Mouse (Mus musculus) embryo, embryonic 11 days (tissue): ENCODE data around the gene Chmp6.

Source experiments
- DNase-seq: peaks from one replicate; pipeline ENCODE4 v3.0.0-alpha.2; 2015

Chmp6 gene

DNA sequence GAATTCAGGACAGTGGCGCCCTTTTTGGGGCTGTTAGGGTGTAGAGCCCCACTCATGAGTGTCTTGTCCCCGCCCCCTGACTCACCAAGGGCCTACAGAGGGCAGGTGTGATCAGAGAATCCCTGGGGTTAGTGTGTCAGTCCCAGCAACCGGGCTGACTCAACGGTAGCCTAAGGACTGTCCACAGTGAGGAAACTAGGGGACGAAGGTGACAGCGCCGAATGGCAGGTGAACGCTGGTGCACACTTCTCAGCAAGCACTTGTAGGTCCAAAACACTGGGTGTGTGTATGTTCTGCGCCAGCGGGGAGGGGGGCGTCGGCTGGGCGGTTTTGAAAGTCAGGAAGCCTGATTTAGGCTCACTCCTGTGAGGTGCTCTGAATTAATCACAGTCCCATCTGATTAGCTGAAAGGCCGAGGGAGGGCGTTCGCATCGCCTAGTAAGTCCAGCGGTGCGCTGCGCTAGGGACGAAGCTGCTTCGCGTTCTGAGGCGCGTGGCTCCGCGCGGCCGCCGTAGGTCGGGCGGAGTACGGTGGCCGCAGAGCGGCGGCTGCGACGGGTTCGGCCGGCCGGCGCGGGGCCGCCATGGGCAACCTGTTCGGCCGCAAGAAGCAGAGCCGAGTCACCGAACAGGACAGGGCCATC is at the start of gene Chmp6:
Gene Chmp6, plus strand, starts transcription at position 151 of the 644 bp plus-strand sequence.
- DNase-seq = peak; percentile 92

DNA sequence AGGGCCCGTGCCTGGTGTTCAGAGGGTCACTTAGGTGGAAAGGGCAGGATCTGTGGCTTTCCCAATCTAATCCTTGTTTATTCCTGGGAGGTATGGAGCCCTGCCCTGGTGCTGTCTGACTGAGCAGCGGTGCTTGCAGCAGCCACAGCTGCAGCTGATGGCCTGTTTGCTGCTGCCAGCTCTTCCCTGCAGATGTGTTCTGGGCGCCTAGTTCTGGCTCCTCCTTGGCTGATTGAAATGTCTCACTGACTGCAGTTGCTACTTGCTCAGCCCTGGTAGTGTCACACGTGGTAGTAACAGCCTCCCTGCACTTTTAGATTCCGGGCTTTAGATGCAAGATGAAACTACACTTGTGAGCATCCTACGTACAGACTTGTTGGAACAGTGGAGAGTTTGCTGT is 46.4 kb upstream of the Chmp6 start:
- DNase-seq = no peak

DNA sequence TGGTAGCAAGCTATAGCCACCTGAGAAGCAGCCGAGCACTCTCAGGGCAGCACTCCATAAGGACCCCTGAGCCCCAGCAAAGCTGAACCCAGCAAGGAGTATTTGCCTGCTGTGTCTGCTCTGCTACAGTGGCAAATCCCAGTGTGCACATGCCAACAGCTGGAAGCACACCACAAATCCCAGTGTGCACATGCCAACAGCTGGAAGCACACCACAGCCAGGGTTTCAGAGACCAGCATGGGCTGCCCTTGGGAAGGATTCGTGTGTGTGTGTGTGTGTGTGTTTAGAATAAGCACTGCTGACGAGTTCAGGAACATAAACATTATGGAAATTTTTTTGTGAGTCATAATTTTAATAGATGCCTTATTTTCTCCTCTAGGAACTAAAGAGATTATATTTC is 45.1 kb upstream of the Chmp6 start:
- DNase-seq = no peak

DNA sequence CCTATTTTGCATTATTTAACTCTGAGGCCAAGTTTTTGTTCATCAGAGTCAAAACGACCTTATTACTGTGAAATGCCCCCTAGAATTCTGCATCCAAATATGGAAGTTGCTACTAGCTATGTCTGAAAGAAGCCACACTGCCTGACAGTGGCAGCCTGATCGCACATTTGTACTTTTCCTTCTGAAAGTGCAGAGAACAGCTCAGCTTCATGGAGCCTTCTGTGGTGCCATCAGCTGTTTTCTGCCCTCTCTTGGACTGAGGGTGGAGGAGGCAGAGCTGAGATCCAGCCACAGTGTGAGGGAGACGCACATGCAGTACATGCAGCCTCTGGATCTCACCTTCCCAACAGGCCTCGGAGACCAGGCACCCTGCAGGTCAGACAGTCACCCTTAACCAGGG is 44.7 kb upstream of the Chmp6 start:
- no peak for DNase-seq

DNA sequence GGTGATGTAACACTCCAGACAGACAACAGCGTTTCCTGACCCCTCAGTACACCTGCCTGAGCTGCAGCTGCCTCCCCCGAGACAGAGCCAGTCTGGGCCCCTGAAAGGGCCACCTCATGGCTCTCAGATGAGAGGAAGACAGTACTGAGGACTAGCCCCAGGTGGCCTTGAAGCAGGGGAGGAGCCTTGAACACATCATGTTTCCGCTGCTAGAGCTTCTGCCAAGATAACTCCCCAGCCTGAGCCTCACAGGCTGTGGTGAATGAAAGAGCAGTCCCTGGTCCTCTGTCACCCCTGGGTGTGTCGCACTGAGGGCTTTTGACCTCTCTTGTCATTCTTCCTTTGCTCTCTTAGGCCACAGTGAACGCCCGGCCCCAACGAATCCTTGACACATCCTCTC is 42.1 kb upstream of the Chmp6 start:
- no peak for DNase-seq

DNA sequence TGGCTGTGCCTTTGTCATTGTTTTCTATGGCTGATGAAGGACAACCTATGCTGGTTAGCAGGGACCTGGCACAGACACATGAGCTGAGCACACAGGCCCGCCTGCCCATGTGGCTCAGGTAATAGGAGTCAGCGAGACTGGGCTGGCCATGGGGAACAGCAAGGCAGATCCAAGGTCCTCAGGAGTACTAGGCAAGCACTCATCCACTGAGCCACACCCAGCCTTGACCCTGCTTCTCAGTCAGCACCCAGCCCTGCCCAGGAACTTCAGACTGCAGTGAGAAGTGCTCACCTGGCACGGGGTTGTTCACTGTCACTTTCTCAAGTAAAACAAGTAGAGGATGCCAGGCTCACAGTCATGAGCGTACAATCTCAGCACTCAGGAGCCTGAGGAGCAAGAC is 39.6 kb upstream of the Chmp6 start:
- no peak for DNase-seq

DNA sequence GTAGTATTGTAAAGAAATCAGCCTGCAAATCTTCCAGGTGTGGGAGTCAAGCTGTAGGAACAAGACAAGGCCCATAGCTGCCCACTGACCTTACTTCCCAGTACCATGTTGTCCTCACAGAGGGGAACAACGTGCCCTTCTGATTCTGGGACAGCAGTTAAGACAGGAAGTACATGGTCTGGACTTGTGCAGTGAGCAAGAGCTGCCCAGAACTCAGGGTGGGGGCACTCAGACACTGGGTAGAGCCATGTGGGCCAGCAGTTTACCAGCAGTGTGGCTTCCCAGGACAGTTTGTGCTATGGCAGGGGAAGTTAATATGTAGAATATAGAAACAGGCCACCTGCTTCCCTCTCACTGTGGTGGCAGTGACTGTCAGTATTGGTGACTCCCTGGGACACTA is 38.4 kb upstream of the Chmp6 start:
- DNase-seq = no peak

DNA sequence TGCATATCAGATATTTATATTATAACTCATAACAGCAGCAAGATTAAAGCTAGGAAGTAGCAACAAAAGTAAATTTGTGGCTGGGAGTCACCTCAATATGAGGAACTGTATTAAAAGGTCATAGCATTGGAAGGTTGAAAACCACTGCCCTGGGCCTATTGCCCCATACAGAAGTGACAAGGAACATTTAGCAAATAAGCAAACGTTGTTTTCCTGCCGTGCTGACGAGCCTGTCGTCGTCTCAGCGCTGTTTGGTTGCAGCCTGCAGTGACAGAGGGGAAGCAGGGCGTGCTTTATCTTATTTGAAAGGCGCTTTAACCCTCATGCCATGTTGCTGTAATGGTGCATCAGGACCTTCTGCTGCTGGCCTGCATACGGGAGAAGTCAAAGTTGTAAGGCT is 37.6 kb upstream of the Chmp6 start:
- DNase-seq = no peak

DNA sequence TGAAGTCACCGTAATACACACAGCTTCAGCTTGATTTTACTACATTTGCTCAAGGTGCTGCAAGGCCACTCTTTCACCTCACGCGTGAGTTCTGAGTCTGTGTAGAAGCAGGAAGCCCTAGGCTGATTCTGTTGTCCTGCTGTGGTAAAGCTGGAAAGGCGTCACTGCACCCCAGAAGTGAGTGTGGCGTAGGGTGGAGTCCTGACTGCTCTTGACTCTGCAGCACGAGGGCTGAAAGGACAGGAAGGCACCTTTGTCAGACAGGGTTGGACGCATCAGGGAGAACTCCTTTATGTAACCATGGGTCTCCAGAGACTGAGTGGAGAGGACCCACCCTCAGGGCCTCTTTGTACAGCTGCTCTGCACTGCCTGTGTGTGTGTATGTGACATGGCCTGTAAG is 36.1 kb upstream of the Chmp6 start:
- DNase-seq = no peak

DNA sequence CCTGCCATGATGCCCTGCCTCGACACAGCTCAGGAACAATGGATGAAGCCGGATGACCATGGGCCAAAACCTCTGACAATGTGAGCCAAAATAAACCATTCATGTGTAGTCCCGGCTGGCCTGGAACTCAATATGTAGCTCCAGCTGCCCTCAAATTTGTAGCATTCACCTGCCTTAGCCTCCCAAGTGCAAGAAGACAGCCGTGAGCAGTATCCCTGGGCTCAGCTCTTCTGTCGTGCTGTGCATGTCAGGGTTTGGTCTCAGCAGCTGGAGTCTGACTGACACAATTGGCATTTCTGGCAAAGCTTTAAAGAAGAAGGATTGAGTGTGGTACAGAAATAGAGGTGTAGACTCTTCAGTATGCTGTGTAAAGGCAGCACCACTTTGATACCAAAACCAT is 33.7 kb upstream of the Chmp6 start:
- no peak for DNase-seq

DNA sequence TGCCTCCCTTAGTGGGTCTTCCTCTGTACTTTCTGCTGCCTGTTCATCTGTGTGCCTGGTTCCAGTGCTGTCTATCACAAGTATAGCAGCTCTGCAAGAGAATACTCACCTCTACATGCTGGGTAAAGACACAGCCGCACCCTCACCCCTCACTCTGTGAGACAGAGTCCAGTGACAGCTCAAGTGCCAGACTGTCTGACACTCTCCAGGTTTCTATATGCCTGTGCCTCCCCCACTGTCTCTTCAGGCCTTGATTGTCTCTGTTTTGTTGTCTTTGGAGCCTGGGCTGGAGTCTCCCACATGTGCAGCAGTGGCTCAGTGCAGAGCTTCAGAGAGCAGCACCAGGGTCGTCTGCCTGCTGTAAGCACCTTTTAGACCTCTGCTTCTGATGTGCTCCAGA is 29.6 kb upstream of the Chmp6 start:
- no peak for DNase-seq

DNA sequence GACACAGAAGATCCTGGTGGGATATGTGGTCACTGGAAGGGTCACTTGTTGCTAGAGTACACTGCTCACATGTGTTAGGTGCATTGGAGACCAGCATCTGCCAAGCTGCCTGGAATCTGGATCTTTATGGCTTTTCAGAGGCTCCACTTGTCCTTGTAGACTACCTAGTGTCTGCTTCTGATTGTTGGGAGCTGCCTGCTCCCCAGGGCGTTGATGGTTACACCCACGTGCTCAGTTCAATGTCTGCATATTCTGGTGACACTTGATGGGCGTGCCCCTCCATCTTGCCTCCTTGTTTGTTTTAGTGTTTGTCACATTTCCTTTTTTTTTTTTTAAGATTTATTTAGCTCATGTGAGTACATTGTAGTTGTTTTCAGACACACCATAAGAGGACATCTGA is 23.3 kb upstream of the Chmp6 start:
- DNase-seq = no peak

DNA sequence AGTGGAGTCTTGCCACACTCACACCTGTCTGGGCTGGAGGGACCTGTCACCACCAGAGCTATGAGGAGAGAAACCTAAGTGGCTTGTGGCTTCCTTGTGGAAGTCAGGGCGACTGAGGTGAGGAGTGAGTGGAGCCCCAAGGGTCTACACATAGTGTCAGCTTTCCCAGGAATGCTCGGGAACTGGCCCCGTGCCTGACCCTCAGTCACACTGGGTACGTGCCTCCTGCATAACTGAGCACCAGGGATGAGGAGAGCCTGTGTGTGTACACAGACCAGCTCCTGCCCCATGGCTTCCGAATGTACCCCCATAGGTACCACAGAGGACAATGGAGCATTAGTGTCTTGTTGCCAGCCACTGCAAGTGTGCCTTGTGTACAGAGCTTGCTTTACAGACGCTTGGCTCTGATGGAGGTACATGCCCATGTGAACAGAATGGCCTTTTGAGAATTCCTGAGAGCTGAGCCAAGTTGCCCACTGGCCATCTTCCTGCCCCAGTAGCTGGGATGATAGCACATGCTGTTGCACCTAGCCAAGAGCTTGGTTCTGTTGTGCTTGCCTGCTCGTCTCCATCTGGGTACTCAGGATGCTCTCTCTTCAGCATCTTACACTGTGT is 21.5 kb upstream of the Chmp6 start:
- no peak for DNase-seq

DNA sequence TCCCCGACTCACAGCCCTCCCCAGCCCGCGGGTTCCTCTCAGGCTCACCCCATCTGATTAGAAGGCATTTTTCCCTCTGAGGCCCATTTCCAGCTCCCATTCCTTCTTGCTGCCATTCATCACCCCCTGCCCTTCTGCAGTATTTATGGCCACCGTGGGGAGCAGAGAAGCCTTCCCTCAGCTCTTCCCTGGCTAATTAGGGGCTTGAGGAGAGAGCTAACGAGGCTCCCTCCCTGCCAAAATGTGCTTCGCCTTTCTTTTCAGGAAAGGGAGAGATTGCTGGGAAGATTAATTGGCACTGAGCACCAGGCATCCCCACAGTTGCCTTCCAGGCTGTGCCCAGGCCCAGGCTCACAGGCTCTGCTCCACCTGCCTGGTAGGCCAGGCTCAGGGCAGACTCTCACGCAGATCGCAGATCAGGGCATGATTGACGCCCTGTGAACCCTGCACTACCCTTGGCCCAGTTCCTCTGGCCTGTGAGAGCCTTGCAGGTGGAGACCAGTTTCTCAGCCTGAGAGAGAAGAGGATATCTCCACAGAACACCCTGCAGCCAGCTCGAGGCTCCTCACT is 19.5 kb upstream of the Chmp6 start:
- no peak for DNase-seq

DNA sequence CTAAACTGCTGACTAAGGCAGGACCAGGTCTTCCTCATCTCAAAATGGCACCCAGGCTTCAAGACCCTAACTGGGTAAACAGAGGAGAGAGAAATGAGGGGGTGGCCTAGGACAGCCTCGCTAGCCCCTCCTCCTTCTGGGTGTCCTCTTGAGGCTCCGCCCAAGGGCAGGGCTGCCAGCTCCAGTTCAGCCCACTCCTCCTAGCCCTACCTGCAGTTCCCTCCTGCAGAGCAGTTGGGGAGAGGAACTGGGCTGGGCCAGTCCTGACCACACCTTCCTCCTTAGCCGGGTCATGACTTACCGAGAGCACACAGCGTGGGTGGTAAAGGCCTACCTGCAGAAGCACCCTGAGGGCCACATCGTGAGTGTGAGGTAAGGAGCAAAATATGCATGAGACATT is 18.6 kb upstream of the Chmp6 start:
- no peak for DNase-seq

DNA sequence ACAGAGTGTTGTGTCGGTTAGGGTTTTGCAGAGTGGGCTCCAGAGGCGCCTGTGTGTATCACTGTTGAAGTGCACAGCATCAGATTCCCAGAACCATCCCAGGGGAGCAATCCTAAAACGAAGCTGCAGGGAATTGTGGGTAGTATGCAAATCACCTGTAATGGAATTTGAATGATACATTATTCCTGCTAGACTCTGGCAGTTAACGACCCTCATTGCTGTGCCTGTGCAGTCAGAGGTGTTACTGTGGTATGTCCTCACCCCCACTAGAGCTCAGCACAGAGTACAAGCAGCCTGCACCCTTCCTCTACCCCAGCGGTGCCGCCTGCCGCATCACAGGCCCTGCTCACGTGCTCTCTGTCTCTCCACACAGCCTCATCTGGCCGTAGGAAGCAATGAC is 16.2 kb upstream of the Chmp6 start:
- DNase-seq = no peak

DNA sequence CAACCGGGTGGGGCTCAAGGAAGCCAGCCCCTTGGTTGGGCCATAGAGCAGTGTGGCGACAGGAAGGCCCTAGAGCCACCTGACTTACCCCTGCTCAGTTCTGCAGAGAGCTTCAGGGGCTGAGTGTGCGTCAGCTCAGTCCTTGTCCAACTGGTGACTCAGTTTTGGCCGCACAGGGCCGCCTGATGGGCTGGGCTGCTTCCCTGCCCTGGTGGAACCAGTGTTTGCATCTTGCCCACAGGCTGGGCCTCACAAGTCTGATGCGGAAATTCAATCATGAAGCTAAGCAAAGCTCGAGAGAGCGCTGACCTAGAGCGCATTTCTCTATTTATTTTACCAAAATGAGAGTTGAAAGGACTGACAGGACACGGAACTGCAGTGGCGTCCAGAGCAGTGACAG is 14.3 kb upstream of the Chmp6 start:
- DNase-seq = no peak

DNA sequence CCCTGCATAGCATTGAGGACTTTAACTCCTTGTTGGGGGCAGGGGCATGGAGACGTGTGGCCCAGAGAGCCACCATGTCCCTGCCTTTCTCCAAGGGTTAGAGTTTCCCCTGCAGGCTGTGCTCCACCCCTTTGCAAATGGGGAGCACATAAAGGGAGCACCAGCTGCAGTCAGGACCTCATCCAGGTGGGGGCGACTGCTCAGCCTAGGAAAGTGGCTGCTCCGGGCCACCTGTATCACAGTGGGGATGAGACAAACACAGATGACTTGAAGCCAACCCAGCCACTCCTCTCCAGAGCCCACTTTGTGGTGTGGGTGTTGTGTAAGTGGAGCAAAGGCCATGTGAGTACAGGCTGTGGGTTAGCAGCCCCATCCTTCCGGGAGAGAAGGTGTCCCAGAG is 12.1 kb upstream of the Chmp6 start:
- no peak for DNase-seq

DNA sequence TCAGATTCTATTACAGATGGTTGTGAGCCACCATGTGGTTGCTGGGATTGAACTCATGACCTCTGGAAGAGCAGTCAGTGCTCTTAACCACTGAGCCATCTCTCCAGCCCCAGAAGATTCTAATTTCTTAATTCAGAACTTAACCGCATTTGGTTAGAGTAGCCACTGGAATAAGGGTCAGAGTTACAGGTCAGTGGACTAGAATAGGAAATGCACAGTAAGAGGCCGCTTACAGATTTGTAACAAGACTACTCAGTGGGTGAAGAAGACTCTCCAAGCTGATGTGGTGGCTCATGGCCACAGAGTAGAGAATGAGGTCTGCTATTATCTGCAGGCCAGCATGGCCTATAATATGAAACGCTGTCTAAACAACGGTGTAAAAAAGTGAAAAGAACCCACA is 10.3 kb upstream of the Chmp6 start:
- no peak for DNase-seq

DNA sequence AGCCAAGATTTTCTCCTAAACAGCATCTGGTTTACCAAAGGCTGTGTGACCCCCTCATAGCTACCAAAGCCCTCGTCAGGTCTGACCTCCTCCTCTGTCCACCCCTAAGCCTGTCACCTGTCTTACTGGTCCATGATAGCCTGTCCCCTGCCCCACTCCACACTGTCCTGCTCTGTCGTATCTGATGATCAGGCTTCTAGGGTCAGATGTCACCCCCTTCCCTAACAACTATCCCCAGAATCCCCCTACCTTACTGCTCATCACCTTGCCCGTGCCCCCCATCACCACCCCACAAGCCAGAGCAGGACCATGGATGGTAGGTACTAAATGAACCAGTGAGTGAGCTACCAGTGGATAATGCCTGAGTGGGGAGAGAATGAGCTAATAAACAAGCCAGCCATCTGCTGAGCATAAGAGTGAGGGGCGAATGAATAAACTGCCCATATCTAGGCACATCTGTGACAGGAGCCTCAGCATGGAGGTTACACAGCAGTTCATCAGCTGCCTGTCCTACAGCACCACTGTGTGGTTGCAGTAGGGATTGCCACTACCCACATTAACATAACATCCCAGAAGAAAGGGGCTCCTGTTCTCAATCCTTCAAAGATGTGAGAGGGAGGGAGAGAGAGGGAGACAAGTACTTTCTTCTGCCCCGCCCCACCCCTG is 8.5 kb upstream of the Chmp6 start:
- peak; percentile 79 for DNase-seq

DNA sequence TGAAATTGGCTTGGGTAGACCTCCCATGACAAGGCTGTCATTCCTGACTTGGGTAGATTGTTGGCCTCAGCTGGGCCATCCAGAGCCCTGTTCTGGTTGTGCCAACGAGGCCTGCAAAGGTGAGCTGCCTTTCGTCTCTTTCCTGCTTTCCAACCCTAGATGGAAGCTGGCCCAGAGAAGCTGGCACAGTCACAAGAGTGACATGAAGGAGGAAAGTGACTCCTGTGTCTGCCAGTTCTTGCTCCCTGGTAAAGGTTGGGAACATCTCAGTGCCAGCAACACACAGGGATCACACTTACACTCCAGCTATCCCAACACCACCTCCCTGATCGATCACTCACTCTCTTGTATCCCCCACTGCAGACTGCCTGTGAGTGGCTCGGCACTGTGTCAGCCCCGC is 7.4 kb upstream of the Chmp6 start:
- DNase-seq = no peak

DNA sequence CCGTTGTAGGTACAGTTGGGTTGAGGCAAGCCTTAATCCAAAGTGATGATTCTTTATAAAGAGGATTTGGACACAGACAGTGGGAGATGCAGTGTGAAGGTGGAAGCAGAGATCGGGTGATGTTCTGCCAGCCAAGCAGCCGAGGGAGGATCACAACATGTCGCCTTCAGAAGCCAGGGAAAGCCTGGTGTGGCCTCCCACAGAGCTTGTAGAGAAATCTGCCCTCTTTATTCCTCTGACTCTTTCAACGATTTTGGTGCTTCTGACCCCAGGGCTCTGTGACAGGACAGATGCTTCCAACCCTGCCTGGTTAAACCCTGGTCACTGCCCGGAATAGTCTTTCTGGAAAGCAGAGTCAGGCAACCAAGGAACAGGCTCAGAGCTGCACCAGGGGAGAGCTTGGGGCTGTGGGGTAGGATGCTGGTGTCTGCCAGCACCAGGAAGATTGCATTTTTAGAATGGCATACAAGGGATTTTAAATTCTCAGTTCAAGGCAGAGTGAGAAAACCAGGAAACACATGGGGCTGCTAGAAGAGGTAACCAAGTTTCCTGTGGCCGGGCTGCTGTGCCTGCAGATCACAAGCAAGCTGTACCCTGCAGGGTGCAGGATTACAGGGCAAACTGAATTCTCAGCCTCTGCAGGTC is 6.1 kb upstream of the Chmp6 start:
- DNase-seq = no peak

DNA sequence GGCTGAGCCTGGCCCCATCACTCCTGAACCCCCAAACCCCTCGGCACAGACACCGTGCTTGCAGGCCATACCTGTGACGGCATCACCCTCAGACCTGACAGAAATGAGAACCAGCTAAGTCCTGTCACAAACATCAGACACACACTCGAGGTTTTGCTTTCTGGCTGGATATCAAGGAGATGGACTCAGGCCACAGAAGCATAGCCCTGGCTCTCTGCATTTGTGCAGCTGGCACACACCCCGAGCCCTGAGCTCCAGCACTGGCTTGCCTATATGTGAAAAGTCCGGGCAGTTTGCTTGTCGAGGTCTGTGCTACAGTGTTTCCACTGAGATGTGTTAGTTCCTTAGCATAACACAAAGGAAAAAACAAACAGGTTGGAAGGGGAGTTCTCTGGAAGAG is 5.5 kb upstream of the Chmp6 start:
- DNase-seq = no peak

DNA sequence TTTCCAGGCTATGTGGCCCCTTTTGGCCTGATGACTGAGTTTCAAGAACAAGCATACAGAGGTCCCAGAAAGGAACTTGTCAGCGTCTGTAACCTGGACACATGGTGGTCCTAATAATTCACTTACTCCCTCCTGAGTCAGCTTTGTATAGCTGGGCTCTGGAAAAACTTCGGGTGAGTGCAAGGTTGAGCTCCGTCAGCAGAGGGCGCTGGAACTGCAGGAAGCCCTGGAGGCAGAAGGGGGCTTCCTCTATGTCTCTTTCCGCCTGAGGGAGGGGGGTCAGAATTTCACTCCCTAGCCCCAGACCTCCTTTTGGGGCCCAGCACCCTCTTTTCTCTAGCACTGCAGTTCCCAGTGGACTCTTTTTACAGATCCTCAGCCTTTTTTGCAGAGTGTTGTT is 3.8 kb upstream of the Chmp6 start:
- DNase-seq = peak; percentile 76
